Mouse (Mus musculus) lung, adult 2 months (tissue): Measurements from ENCODE around the gene Dock3.

Source experiments
- CTCF ChIP-seq: fragments of 200-500 bp; IDR thresholded peaks from 2 replicates; pipeline ENCODE4 v1.5.1; 2011; ENCODE audit warnings: mild to moderate bottlenecking, low read length, control low read depth; ENCODE audit not compliant: insufficient read depth
- POLR2A ChIP-seq: fragments of 200-500 bp; IDR thresholded peaks from 2 replicates; pipeline ENCODE4 v1.6.1; 2011; ENCODE audit warnings: low read depth, mild to moderate bottlenecking, control low read depth, low read length, borderline replicate concordance; ENCODE audit errors: extremely low read depth

GRCm38 (mm10) chr9:107269772-107270171 lies 38.1 kb upstream of the Dock3 start:
- TF ChIP-seq CTCF (no peak), POLR2A (no peak)
